Mouse (Mus musculus) kidney, adult 2 months (tissue): ENCODE data around the gene Stard10. TPM values are rescaled to one million over a fixed set of nuclear protein-coding genes. Genes with fewer than 3 reads are reported as not detected.
A peak's percentile ranks its signal among the peaks of the same experiment; 100 is the strongest.

Experiments
- DNase-seq: peaks from one replicate; pipeline ENCODE4 v3.0.0; 2021
- H3K27ac ChIP-seq: fragments of 200-500 bp; 2 replicates; pipeline ENCODE4 v1.5.1; 2012; ENCODE audit warnings: low read depth, low read length, control low read depth, inconsistent platforms; ENCODE audit not compliant: insufficient read depth
- H3K27me3 ChIP-seq: fragments of 200-500 bp; replicated peaks from 2 replicates; pipeline ENCODE4 v1.6.1; 2012; ENCODE audit warnings: mild to moderate bottlenecking, moderate library complexity, low read length, inconsistent platforms; ENCODE audit not compliant: control insufficient read depth, insufficient read depth
- H3K36me3 ChIP-seq: fragments of 200-500 bp; 2 replicates; pipeline ENCODE4 v1.6.1; 2012; ENCODE audit warnings: mild to moderate bottlenecking, moderate library complexity, low read length, inconsistent platforms; ENCODE audit not compliant: control insufficient read depth, insufficient read depth
- H3K4me1 ChIP-seq: fragments of 200-500 bp; 2 replicates; pipeline ENCODE4 v1.6.1; 2011; ENCODE audit warnings: low read length; ENCODE audit not compliant: control insufficient read depth, insufficient read depth
- H3K4me3 ChIP-seq: fragments of 200-500 bp; 2 replicates; pipeline ENCODE4 v1.5.1; 2011; ENCODE audit warnings: mild to moderate bottlenecking, low read depth, low read length, control low read depth; ENCODE audit not compliant: insufficient read depth
- CTCF ChIP-seq: fragments of 200-500 bp; conservative IDR thresholded peaks from 2 replicates; pipeline ENCODE4 v1.5.1; 2011; ENCODE audit warnings: low read depth, mild to moderate bottlenecking, control low read depth, low read length, moderate library complexity, mixed read lengths; ENCODE audit not compliant: insufficient read depth, insufficient read length
- POLR2A ChIP-seq: fragments of 200-500 bp; IDR thresholded peaks from one replicate; pipeline ENCODE4 v1.6.1; 2011; ENCODE audit warnings: low read depth, low read length, control low read depth
- WGBS: fragments of 180-500 bp; shearing (Covaris S2); methylation state at CpG from one replicate; pipeline ENCODE4 v1.1.7; 2018; 5-methylcytosine and 5-hydroxymethylcytosine counted together
- polyA plus RNA-seq: library from polyadenylated mRNA; depleted of rRNA; stranded (reverse); fragments of >200 nt; gene quantifications from 2 replicates; pipeline ENCODE4 v1.2.3, GENCODE M21; 2012

Gene Stard10
- polyA plus RNA-seq, 1 experiment, result 503 TPM

DNA sequence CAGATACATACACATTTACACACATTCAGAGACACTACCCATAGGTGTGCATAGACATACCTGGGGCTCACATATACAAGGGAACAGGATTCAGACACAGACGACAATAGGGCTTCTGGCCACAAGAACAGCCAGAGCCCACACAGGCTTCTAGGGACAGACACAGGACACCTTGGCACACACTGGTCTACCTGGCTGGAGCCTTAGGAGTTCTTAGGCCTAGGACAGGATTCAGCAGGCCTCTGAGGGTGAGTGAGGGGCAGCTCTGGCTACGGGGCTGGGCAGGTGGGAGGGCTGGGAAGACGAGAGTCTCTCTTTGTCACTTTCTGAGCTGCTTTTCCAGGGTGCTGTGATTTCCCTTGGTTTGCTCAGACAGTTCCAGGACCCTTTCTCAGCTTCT lies 61.4 kb downstream of the Stard10 start:
- TF ChIP-seq CTCF (no peak), POLR2A (no peak)
- whole genome bisulfite sequencing, result 41% methylated on average over 3 of the region's 3 CpGs
- peaks cover 12% of the 10 kb centered on the region for H3K4me1 ChIP-seq
- no peak for DNase-seq
- H3K36me3 ChIP-seq, result no peaks in the 10 kb centered on the region
- peak overlapping the region; percentile 49 for H3K4me3 ChIP-seq
- H3K27me3 ChIP-seq, result no peaks in the 10 kb centered on the region
- peak overlapping the region; percentile 79 for H3K27ac ChIP-seq

DNA sequence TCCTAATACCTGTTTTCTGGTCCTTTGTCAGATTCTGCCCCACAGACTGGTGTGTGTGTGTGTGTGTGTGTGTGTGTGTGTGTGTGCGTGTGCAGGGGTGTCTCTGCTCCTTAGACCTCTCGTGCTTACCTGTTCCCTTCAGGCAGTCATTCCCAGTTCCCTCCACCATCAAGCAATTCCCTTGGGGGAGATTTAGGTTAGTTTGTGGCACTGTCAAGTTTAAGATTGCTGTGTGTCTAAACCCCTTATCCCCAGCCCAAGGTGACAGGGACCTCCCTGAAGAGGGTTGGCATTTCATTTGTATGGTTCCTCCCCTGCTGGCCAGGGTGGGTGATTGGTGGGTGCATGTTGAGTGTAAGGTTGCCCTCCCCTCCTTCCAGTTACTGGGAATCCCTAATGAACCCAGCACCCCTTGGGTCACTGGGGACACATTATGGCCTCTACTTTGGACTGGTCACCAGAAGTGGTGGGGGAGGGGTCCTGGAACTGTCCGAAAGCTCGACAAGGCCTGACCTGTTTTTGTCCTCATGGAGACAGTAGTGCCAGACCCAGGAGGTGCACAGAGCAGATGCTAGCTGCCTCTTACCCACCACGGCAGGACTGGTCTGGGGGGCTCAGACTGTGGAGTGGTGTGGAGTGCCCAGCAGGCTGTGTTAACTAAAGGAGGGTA lies 62.0 kb downstream of the Stard10 start:
- H3K4me1 ChIP-seq, result peaks cover 12% of the 10 kb centered on the region
- no peaks in the 10 kb centered on the region for H3K27me3 ChIP-seq
- peak overlapping the region; percentile 79 for H3K27ac ChIP-seq
- peak overlapping the region; percentile 49 for H3K4me3 ChIP-seq
- TF ChIP-seq CTCF (no peak), POLR2A (no peak)
- H3K36me3 ChIP-seq, result no peaks in the 10 kb centered on the region
- peak; percentile 68 for DNase-seq
- 25% methylated on average over 5 of the region's 5 CpGs for WGBS

DNA sequence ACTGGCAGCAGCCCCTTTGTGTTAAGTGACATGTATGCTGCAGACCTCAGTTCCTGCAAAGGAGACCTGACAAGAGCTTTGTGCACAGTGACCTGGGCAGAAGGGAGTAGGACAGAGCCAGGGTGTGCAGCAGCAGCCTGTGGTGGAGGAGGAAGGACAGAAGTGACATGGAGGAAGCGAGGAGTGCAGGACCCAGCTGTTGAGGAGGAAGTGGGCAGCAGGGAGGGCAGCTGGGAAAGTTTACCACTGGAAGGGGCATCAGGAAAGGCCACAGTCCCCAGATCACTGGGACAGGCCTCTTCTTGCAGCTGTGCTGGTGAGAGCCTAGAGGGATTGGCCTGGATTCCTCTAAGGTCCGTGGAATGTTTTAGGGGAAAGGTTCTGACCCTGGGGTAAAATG lies 62.8 kb downstream of the Stard10 start:
- WGBS, result 39% methylated on average over 2 of the region's 2 CpGs
- Histone ChIP-seq H3K27me3 (no peaks in the 10 kb centered on the region), H3K27ac (peak overlapping the region; percentile 19; the same call in 1 of the 2 replicates), H3K4me3 (0 out of 2 replicates have a peak overlapping the region, but pooled peaks have one; percentile 1), H3K4me1 (peaks cover 12% of the 10 kb centered on the region), H3K36me3 (no peaks in the 10 kb centered on the region)
- TF ChIP-seq CTCF, result no peak
- no peak for TF ChIP-seq POLR2A
- no peak for DNase-seq

- WGBS, result 46% methylated on average over 6 of the region's 6 CpGs
- H3K27me3 ChIP-seq, result no peaks in the 10 kb centered on the region
- 0 out of 2 replicates have a peak overlapping the region, but pooled peaks have one; percentile 5 for H3K27ac ChIP-seq
- TF ChIP-seq POLR2A (no peak), CTCF (no peak)
- no peaks in the 10 kb centered on the region for H3K36me3 ChIP-seq
- peaks cover 12% of the 10 kb centered on the region for H3K4me1 ChIP-seq
- H3K4me3 ChIP-seq, result no peak overlapping the region
- DNase-seq, result peak; percentile 83
Observed at GRCm38 (mm10) chr7:101381512-101381911, 64.6 kb downstream of the Stard10 start.

GRCm38 (mm10) chr7:101382378-101382777 lies 65.5 kb downstream of the Stard10 start:
- WGBS, result 47% methylated on average over 8 of the region's 8 CpGs
- Histone ChIP-seq H3K4me1 (peaks cover 12% of the 10 kb centered on the region), H3K27me3 (no peaks in the 10 kb centered on the region), H3K27ac (no peak overlapping the region), H3K36me3 (no peaks in the 10 kb centered on the region), H3K4me3 (no peak overlapping the region)
- TF ChIP-seq CTCF, result peak; percentile 29; the same call in 1 of the 2 replicates
- no peak for TF ChIP-seq POLR2A
- peak; percentile 64 for DNase-seq

DNA sequence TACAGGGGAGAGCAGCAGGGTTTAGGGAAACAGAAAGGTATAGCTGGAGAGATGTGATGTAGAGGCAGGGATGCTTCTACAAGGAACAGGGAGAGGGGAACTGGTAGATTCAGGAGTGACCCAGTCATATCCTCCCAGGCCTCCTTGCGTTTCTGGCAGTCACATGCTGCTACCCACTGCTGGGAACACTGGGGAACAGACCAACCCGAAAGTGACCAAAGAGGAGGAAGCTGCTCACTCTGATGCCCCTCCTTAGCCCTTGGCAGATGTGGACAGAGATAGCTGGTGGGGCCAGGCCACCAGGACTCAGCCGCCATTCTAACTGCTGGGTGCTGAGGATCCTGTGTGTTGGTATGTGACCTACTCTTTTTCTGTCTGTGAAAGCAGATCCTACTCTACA lies 66.9 kb downstream of the Stard10 start:
- Histone ChIP-seq H3K27me3 (no peaks in the 10 kb centered on the region), H3K36me3 (no peaks in the 10 kb centered on the region), H3K4me1 (peaks cover 12% of the 10 kb centered on the region), H3K27ac (no peak overlapping the region), H3K4me3 (no peak overlapping the region)
- no peak for DNase-seq
- 66% methylated on average over 3 of the region's 3 CpGs for WGBS
- TF ChIP-seq CTCF, result no peak
- TF ChIP-seq POLR2A, result no peak

GRCm38 (mm10) chr7:101384931-101385330 lies 68.0 kb downstream of the Stard10 start:
- no peak for DNase-seq
- 55% methylated on average over 10 of the region's 10 CpGs for WGBS
- no peak overlapping the region for H3K27ac ChIP-seq
- H3K4me1 ChIP-seq, result peaks cover under 1% of the 10 kb centered on the region; the same call in 1 of the 2 replicates
- no peaks in the 10 kb centered on the region for H3K36me3 ChIP-seq
- H3K4me3 ChIP-seq, result no peak overlapping the region
- H3K27me3 ChIP-seq, result no peaks in the 10 kb centered on the region
- TF ChIP-seq POLR2A (no peak), CTCF (no peak)

DNA sequence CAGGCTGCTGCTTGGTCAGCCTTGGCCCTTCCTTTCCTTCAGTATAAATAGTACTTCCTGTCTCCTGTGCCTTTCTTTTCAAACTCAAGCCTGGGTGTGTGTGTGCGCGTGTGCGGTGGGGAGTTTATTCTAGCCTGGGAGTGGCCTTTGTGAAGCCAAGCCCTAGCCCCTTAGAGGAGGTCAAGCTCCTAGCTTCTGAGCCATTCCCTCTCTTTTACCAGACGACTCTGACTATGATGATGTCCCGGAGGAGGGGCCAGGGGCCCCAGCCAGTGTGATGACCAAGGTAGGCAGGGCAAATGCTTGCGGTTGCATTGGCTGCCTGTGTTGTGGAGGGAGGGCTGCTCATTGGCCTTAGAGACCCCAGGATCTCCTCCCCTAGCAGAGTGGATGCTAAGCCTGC lies 68.4 kb downstream of the Stard10 start:
- no peak overlapping the region for H3K4me3 ChIP-seq
- H3K4me1 ChIP-seq, result no peaks in the 10 kb centered on the region
- no peaks in the 10 kb centered on the region for H3K27me3 ChIP-seq
- 57% methylated on average over 6 of the region's 6 CpGs for WGBS
- H3K27ac ChIP-seq, result no peak overlapping the region
- DNase-seq, result peak; percentile 41
- TF ChIP-seq CTCF, result no peak
- TF ChIP-seq POLR2A, result no peak
- no peaks in the 10 kb centered on the region for H3K36me3 ChIP-seq
